Mouse (Mus musculus) testis, adult 2 months (tissue): Measurements from ENCODE around the gene Pcsk5.

Source experiments
- CTCF ChIP-seq: fragments of 200-500 bp; IDR thresholded peaks from 2 replicates; pipeline ENCODE4 v1.5.1; 2012; ENCODE audit warnings: low read depth, mild to moderate bottlenecking, inconsistent platforms, low read length, moderate library complexity; ENCODE audit not compliant: control insufficient read depth, insufficient read depth, insufficient replicate concordance
- POLR2A ChIP-seq: fragments of 200-500 bp; IDR thresholded peaks from 2 replicates; pipeline ENCODE4 v1.6.1; 2012; ENCODE audit warnings: low read depth, mild to moderate bottlenecking, inconsistent platforms, low read length, moderate library complexity; ENCODE audit not compliant: control insufficient read depth

DNA sequence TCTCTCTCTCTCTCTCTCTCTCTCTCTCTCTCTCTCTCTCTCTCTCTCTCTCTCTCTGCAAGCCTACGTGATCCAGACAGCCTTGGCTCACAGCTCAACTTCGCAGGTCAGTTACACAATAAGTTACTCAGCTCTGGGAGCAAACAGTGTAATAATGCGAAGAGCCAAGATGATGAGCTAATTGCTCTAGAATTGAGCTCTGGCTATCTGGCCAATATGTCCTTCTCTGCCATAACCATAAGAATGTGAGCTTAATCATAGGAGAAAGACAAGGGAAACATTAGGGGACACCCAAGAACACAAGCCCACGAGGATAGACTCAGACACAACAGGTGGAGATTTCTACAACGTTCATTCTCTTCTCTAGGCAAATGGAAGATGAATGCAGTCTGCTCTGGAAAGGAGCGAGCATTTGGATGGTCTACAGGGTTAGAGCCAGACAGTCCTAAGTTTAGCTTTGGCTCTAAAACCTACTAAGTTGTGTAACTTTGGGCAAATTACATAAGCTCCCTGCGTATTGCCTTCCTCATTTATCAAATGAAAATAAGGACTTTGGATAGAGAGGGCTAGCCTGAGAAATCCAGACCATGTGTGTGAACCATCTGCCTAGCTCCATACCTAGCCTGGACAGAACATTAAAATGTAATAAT is 338.7 kb downstream of the Pcsk5 start:
- no peak for TF ChIP-seq CTCF
- no peak for TF ChIP-seq POLR2A
